Mouse (Mus musculus) gastrocnemius, adult 2 months (tissue): ENCODE data around the gene Gid8. TPM values are rescaled to one million over a fixed set of nuclear protein-coding genes. Genes with fewer than 3 reads are reported as not detected.

Experiments used
- DNase-seq: peaks from one replicate; pipeline ENCODE4 v3.0.0; 2022
- H3K27ac ChIP-seq: fragments of 200-600 bp; 2 replicates; pipeline ENCODE4 v1.8.1; 2022; ENCODE audit warnings: mild to moderate bottlenecking
- H3K4me3 ChIP-seq: fragments of 200-600 bp; 2 replicates; pipeline ENCODE4 v1.8.1; 2022; ENCODE audit warnings: mild to moderate bottlenecking, moderate library complexity
- CTCF ChIP-seq: fragments of 200-600 bp; IDR thresholded peaks from 2 replicates; pipeline ENCODE4 v1.8.1; 2022; ENCODE audit warnings: antibody characterized with exemption, mild to moderate bottlenecking, moderate library complexity
- intact Hi-C: fragments of 180-260 bp; cut with DNase I; formaldehyde crosslinking; loops from one replicate; pipeline ENCODE4 v1.15.1; 2025
- total RNA-seq, 2 experiments: library from RNA; stranded (reverse); gene quantifications; 2 replicates each; pipeline ENCODE4 v1.2.3; 2021

Gene Gid8
- total RNA-seq, 2 experiments from 2014 or later, result 31.1 to 42.1 TPM

GRCm38 (mm10) chr2:180723865-180724264 is 13.9 kb downstream of the Gid8 start:
- DNase-seq, result no peak
- TF ChIP-seq CTCF, result no peak
- intact Hi-C loops, result no loop called here
- H3K27ac ChIP-seq, result no peak overlapping the region
- H3K4me3 ChIP-seq, result no peak overlapping the region

- TF ChIP-seq CTCF, result no peak
- Histone ChIP-seq H3K27ac (peak within 1 kb of the TSS; percentile 35; the same call in 1 of the 2 replicates), H3K4me3 (peak within 1 kb of the TSS; percentile 59)
- DNase-seq, result peak; percentile 55
- intact Hi-C loops, result no loop called here
These were observed 14.9 kb downstream of the Gid8 start, which contains the start of gene Slc17a9 for GRCm38 (mm10) chr2:180724585-180725413. Slc17a9 (plus strand) TSS chr2:180725263.

DNA sequence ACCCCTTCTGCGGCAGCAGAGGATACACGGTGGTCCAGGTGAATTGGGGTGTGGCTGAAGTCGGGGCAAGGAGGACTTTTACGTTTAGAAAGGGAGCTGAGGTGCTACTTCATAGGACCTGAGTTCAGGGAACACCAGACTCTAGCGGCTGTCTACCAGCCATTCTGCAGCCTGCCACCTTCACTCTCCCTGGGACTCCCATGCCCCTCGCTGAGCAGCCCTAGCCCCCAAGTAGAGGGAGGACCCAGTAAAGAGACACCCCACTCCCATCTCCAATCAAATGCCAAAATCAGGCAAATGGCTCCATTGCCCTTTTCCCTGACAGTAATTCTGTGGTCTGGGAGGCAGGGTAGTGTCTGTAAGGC is 15.5 kb downstream of the Gid8 start:
- TF ChIP-seq CTCF, result no peak
- intact Hi-C loops, result no loop called here
- no peak for DNase-seq
- Histone ChIP-seq H3K4me3 (peak overlapping the region; percentile 59), H3K27ac (no peak overlapping the region)

DNA sequence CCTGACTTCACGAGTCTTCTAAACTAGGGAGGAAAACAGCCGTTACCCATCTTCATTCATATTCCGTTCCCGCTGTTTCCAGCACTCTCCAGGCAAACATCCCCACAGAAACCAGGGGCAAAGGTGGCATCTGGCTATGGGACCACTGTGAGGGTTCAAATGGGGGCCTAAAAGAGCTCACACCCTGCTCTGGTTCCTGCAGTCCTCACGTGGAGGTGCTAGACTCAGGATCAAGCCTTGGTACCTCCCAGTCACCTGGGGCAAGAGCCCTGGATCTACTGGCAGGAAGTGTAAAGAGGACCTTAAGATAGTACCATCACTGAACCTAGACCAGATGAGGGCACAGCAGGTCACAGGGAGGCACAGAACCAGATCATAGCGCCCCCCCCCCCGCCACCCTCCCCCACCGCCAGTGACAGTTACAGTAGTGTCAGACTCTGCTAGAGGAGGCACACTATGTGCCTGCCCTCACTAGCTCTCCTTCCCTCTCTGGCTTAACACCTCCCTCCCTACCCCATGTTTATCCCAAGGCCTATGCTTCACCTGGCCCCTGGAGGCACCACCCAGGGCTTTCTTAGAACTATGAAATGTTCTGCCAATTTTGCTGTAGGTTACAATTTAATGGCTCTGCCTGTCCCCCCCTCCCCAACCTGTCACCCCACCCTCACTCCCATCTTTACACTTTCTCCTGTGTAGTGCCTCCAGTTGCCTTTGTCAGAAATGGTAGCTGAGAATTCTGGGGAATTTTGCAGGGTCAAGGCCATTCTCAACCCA is 16.1 kb downstream of the Gid8 start:
- intact Hi-C loops, result no loop called here
- H3K27ac ChIP-seq, result no peak overlapping the region
- no peak for DNase-seq
- peak overlapping the region; percentile 59 for H3K4me3 ChIP-seq
- TF ChIP-seq CTCF, result no peak

DNA sequence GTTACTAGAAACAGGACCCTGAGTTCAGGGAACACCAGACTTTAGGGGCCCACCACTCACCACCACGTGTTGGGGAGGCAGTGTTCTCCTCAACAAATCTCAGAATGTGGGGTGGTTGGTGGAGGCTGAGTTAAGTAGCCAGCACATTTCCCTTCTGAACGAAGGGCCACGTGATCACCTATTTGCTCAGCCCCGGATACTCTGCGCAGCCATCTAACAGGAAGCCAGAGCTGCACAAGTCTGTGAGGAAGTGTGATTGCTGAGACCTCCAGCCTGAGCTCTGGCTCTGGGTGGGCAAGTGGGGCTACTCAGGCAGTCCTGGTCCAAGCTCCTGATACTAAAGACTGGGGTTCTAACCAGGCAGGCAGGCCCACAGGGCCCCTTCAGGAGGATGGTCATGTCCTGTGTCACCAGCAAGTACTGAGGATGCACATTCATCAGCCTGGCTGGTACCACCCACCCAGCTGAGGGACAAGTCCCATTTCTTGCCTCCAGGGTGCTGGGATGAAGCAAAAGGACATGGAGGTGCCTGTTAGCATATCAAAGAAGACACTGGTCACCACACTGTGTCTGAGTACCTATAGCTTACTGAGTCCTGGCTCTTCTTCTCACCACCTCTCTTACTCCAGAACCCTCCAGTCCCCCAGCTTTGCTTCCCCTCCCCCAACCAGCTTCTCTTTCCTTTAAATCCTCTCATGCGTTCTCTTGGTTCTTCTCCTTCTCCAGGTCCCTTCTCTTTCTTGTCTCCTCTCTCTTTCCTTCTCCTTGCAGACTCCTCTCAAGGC is 16.9 kb downstream of the Gid8 start:
- Histone ChIP-seq H3K4me3 (no peak overlapping the region), H3K27ac (no peak overlapping the region)
- DNase-seq, result peak; percentile 26
- no peak for TF ChIP-seq CTCF
- intact Hi-C loops, result no loop called here

GRCm38 (mm10) chr2:180727613-180728021 is 17.7 kb downstream of the Gid8 start:
- TF ChIP-seq CTCF, result no peak
- DNase-seq, result no peak
- intact Hi-C loops, result no loop called here
- no peak overlapping the region for H3K4me3 ChIP-seq
- H3K27ac ChIP-seq, result no peak overlapping the region

DNA sequence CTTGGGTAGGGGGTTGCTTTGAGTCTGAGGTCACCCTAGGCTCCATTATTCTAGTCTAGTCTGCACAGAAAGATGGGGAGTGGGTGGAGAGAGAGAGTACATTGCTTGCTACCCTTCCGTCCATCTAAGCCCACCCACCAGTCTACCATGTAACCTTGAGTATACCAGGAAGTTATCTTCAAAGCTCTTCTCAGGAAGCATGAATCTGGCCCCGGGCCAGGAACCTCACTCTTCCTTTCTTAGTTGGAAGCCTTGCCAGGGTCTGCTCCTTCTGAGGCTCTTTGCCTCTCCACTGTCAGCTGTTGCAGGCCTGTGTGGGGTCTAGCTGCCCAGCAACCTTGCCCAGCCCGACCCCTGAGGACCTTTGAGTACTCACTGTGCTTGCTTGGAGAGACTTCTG is 21.1 kb downstream of the Gid8 start:
- no peak for TF ChIP-seq CTCF
- intact Hi-C loops, result no loop called here
- Histone ChIP-seq H3K27ac (no peak overlapping the region), H3K4me3 (no peak overlapping the region)
- no peak for DNase-seq

- intact Hi-C loops, result no loop called here
- TF ChIP-seq CTCF, result no peak
- no peak overlapping the region for H3K27ac ChIP-seq
- no peak for DNase-seq
- H3K4me3 ChIP-seq, result no peak overlapping the region
These were observed 22.1 kb downstream of the Gid8 start for GRCm38 (mm10) chr2:180731984-180732383.

- Histone ChIP-seq H3K4me3 (no peak overlapping the region), H3K27ac (no peak overlapping the region)
- DNase-seq, result no peak
- intact Hi-C loops, result no loop called here
- TF ChIP-seq CTCF, result no peak
These were observed 25.3 kb downstream of the Gid8 start for GRCm38 (mm10) chr2:180735232-180735631.

DNA sequence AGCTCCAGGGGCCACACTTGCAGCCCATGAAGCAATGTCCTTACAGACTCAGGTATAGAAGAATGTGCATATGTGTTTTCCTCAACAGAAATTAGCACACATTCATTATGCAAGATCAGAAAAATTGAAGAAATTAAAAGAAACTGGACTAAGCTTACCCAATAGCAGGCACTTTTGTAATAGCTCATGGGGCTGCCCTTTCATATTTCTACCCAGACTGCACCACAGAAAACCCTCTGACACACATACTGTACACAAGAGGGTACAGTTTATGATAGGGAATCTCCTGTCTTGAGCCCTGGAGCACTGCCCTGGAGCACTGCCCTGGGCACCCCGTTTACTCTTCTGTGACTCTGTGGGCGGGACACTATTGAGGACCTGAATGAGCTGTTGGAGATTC is 28.1 kb downstream of the Gid8 start:
- DNase-seq, result no peak
- no peak for TF ChIP-seq CTCF
- Histone ChIP-seq H3K4me3 (no peak overlapping the region), H3K27ac (no peak overlapping the region)
- intact Hi-C loops, result no loop called here

GRCm38 (mm10) chr2:180740349-180740748 is 30.4 kb downstream of the Gid8 start:
- Histone ChIP-seq H3K27ac (no peak overlapping the region), H3K4me3 (no peak overlapping the region)
- intact Hi-C loops, result no loop called here
- TF ChIP-seq CTCF, result no peak
- DNase-seq, result peak; percentile 13

GRCm38 (mm10) chr2:180741421-180741820 is 31.5 kb downstream of the Gid8 start:
- H3K4me3 ChIP-seq, result no peak overlapping the region
- H3K27ac ChIP-seq, result no peak overlapping the region
- no peak for DNase-seq
- intact Hi-C loops, result no loop called here
- no peak for TF ChIP-seq CTCF

DNA sequence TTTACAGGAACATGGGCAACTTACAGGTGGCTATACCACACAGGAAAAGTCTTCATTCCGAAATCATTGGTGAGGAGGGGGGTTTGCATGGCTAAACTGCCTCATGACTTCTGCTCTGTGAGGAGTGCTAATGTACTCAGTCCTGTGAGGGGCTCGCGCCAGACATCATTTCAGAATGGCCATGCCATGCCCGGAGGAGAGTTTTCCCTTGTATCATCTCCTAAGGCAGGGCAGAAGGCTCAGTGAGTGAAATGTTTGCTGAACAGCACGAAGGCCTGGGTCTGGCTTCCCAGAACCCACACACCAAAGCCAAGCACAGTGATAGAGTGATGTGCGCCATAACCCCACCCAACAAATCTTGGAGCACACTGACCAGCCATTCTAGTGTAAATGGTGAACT is 32.9 kb downstream of the Gid8 start:
- no peak overlapping the region for H3K4me3 ChIP-seq
- intact Hi-C loops, result no loop called here
- TF ChIP-seq CTCF, result no peak
- H3K27ac ChIP-seq, result no peak overlapping the region
- DNase-seq, result no peak
